Mouse (Mus musculus) bone marrow, adult 2 months (tissue): Measurements from ENCODE around the gene Efna2. TPM values are rescaled to one million over a fixed set of nuclear protein-coding genes. Genes with fewer than 3 reads are reported as not detected.

Experiments used
- H3K27ac ChIP-seq: fragments of 200-500 bp; 2 replicates; pipeline ENCODE4 v1.5.1; 2012; ENCODE audit warnings: low read depth, mild to moderate bottlenecking, control low read depth, inconsistent platforms, low read length; ENCODE audit not compliant: control insufficient read depth, poor library complexity, insufficient read depth
- H3K4me1 ChIP-seq: fragments of 200-500 bp; 2 replicates; pipeline ENCODE4 v1.6.1; 2011; ENCODE audit warnings: low read length; ENCODE audit not compliant: control insufficient read depth, insufficient read depth
- H3K4me3 ChIP-seq: fragments of 200-500 bp; replicated peaks from 2 replicates; pipeline ENCODE3; 2011; ENCODE audit warnings: mild to moderate bottlenecking, low read depth, low read length, control low read depth; ENCODE audit not compliant: control insufficient read depth
- CTCF ChIP-seq: fragments of 200-500 bp; IDR thresholded peaks from 2 replicates; pipeline ENCODE4 v1.5.1; 2011; ENCODE audit warnings: low read length, control low read depth; ENCODE audit not compliant: control insufficient read depth, insufficient read depth
- POLR2A ChIP-seq: fragments of 200-500 bp; IDR thresholded peaks from 2 replicates; pipeline ENCODE4 v1.6.1; 2011; ENCODE audit warnings: low read depth, mild to moderate bottlenecking, control low read depth, low read length, borderline replicate concordance; ENCODE audit not compliant: control insufficient read depth
- WGBS: fragments of 180-500 bp; shearing (Covaris S2); methylation state at CpG from one replicate; pipeline ENCODE4 v1.1.7; 2018; 5-methylcytosine and 5-hydroxymethylcytosine counted together
- polyA plus RNA-seq: library from polyadenylated mRNA; stranded (reverse); fragments of >200 nt; gene quantifications from 2 replicates; pipeline ENCODE4 v1.2.4, GENCODE M21; 2011; ENCODE audit warnings: low replicate concordance; ENCODE audit not compliant: missing spikeins, insufficient read depth, insufficient read length

The Efna2 gene
- polyA plus RNA-seq, 1 experiment: 0.70 TPM

- peaks cover 4% of the 10 kb centered on the region; the same call in 1 of the 2 replicates for H3K4me1 ChIP-seq
- TF ChIP-seq CTCF: no peak
- no peak for TF ChIP-seq POLR2A
- WGBS: 51% methylated on average over 6 of the region's 6 CpGs
- H3K27ac ChIP-seq: peak overlapping the region; percentile 50
- no peak overlapping the region for H3K4me3 ChIP-seq
These were observed 33.4 kb upstream of the Efna2 start for GRCm38 (mm10) chr10:80145896-80146295.

GRCm38 (mm10) chr10:80146568-80147011, 32.7 kb upstream of the Efna2 start:
- H3K27ac ChIP-seq: peak overlapping the region; percentile 97
- TF ChIP-seq POLR2A (no peak), CTCF (no peak)
- peaks cover 4% of the 10 kb centered on the region; the same call in 1 of the 2 replicates for H3K4me1 ChIP-seq
- H3K4me3 ChIP-seq: no peak overlapping the region
- 78% methylated on average over 4 of the region's 4 CpGs for WGBS

GRCm38 (mm10) chr10:80147146-80147718, 32.0 kb upstream of the Efna2 start:
- TF ChIP-seq CTCF: no peak
- no peak overlapping the region for H3K4me3 ChIP-seq
- H3K4me1 ChIP-seq: peaks cover 4% of the 10 kb centered on the region; the same call in 1 of the 2 replicates
- H3K27ac ChIP-seq: peak overlapping the region; percentile 97
- 73% methylated on average over 5 of the region's 5 CpGs for WGBS

DNA sequence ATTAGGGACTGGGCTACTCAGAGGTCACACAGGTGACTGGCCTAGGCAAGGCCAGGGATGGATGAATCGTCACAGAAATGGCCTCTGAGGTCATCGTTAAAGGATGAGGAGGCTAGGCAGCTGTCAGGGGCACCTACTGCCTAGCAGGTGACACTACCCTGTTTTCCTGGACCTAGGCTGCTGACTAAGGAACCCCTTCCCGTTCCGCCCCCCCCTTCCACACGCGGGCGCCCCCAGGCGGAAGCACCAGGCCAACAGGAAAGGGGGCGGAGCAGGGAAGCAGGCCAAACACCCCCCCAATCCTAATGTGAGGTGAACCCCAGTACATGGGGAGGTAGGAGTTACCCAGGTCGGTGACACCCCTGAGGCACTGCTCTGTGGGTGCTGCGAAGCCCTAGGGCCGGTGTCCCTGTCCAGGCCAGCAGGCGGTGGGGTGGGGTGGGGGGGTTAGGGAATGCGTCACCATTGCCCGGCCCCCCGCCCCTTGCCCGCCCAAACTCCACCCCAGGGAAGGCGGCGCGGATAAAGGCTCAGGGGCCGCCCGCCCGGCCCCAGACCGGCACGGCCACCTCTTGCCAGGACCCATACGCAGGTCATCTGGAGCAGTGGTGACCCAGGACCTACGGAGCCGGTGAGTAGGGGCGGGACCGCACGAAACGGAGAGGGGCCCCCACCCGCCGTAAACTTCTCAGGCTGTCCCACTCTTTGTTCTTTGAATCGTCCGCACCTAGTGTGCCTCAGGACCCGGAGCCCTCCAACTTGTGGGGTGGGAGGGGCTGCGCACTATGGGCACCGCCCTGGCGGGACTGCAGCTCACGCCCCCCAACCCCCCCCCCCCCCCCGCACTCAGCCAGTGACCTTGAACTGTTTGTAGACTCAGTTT, 31.3 kb upstream of the Efna2 start, which contains the start of gene Midn:
TSS of gene Midn (plus strand) at position 554 of the 883 bp plus-strand sequence.
- peak; percentile 37; the same call in 1 of the 2 replicates for TF ChIP-seq CTCF
- TF ChIP-seq POLR2A: peak; percentile 89; the same call in 1 of the 2 replicates
- Histone ChIP-seq H3K4me3 (peak within 1 kb of the TSS; percentile 95), H3K4me1 (peaks cover 3% of the 10 kb centered on the region; the same call in 1 of the 2 replicates), H3K27ac (peak within 1 kb of the TSS; percentile 97)
- WGBS: under 1% methylated on average over 42 of the region's 42 CpGs

DNA sequence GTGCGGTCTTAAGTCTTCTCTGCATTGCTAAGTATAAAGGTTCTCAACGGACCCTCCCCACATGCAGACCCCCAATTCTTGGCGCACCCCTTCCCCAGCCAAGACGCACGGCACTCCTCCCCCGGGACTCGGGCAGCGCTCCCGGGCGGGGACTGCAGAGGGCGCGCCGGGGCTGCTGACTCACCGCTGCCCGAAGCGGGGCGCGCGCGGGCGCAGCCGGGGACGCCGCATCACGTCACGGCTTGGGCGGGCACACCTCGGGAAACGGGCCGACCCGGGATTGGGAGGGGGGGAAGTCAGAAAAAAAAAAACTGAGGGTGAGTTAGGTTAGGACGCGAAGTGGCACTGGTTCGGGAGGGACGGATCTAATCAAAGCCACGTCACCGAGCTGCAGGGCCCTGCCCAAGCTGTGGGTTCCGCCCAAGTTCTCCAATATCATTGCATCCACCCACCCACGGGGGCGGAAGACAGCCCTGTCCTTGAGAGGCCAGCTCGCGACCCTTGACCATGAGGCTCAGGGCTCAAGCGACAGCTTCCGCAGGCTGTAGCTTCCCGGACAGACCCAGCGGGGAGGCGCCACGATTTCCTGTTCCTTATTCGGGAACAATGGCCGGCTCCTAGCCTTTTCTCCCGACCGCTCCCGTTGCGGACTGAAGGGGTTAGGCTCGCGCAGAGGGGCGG, 30.5 kb upstream of the Efna2 start:
- H3K27ac ChIP-seq: peak overlapping the region; percentile 97
- peak; percentile 8; the same call in 1 of the 2 replicates for TF ChIP-seq POLR2A
- TF ChIP-seq CTCF: peak; percentile 53; the same call in 1 of the 2 replicates
- peaks cover 3% of the 10 kb centered on the region; the same call in 1 of the 2 replicates for H3K4me1 ChIP-seq
- H3K4me3 ChIP-seq: peak overlapping the region; percentile 95
- under 1% methylated on average over 57 of the region's 57 CpGs for WGBS

- peak overlapping the region; percentile 95 for H3K4me3 ChIP-seq
- H3K4me1 ChIP-seq: peaks cover 3% of the 10 kb centered on the region; the same call in 1 of the 2 replicates
- H3K27ac ChIP-seq: peak overlapping the region; percentile 97
- WGBS: under 1% methylated on average over 88 of the region's 88 CpGs
- peak; percentile 72 for TF ChIP-seq POLR2A
- no peak for TF ChIP-seq CTCF
These were observed 29.7 kb upstream of the Efna2 start for GRCm38 (mm10) chr10:80149291-80150225.
